Mouse (Mus musculus) right cerebral cortex, postnatal 14 days (tissue): ENCODE data around the gene Bsdc1.
"Not testable (repeated sequence)": the region's sequence is repeated elsewhere in the genome, so short reads cannot be mapped to it uniquely, and the experiment has no call there.

Experiments used
- DNase-seq: peaks from one replicate; pipeline ENCODE4 v3.0.0; 2022

The Bsdc1 gene

DNA sequence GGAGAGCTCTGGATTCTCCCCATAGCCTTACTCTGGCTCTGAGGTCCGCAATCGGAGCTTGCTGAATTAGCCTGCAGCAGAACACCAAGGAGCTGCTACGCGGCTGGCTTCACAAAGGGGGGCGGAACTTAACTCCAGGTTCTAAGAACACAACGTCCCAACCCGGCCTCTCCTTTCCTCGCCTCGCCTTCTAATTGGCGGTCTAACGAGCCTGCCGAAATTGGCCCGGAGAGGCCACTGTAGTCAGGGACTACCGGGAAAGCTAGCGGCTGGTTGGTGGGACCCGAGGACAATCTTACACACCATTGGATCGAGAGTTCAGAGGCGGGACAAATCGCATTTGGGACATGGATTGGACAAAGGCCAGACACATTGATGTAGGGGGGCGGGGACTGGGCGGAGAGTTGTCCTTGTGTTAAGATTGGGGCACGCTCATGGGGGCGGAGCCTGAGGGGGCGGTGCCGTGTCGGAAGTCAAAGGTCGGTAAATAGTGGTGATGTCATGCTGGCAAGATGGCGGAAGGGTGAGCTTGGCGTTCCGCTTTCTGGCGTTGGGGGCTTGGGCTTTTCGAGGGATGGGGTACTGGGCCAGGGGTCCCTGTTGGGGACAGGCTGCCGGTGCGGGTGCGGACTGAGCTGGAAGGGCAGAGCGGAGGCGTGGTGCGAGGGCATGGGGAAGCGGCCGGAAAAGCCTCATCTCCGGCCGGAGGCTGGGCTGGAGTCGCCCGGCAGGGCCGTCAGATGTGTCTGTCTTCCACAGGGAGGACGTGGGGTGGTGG lies at the start of gene Bsdc1:
TSS of gene Bsdc1 (plus strand) at position 399 of the 778 bp plus-strand sequence.
- peak; percentile 95 for DNase-seq

DNA sequence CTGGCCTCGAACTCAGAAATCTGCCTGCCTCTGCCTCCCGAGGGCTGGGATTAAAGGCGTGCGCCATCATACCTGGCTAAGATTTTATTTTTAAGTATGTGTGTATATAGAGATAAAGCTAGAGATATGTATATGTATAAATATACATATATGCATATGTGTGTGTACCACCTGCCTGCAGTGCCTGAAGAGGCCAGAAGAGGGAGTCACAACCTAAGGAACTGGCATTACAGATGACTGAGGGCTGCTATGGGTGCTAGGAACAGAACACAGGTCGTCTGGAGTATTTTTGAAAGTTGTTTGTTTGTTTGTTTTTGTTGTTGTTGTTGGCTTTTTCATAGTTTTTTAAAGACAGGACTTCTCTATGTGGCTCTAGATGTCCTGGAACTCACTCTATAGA lies 45.5 kb upstream of the Bsdc1 start:
- DNase-seq: no peak

DNA sequence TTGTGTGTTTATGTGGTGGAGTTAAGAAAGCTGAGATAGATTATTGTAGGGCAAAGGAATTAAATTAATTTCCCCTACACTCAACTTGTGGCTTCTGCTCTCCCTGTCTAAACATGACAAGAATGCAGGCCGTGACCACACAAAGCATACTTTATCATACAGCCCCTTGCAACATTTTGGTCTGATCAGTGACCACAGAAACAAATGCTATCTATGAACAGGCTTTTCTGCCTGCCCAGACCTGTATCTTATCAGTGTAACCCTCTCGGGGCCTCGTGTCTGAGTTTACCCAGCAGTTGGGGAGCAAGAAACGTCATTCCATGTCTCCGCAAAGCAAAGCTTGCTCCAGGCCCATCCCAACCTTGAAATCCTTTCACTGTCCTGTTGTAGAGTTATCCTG lies 44.9 kb upstream of the Bsdc1 start:
- no peak for DNase-seq

DNA sequence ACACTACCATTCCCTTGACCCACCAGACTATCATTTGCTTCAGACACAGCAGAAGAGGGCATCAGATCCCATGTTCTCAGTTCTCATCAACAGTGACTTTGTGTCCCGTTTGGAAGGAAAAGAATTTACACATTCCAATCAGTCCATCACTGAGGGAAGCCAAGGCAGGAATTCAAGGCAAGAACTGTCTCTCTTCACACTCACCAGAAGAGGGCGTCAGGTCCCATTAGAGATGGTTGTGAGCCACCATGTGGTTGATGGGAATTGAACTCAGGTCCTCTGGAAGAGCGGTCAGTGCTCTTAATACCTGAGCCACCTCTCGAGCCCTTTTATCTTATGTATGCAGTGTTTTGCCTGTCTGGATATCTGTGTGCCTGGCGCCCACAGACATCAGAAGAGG lies 43.1 kb upstream of the Bsdc1 start:
- DNase-seq: no peak

DNA sequence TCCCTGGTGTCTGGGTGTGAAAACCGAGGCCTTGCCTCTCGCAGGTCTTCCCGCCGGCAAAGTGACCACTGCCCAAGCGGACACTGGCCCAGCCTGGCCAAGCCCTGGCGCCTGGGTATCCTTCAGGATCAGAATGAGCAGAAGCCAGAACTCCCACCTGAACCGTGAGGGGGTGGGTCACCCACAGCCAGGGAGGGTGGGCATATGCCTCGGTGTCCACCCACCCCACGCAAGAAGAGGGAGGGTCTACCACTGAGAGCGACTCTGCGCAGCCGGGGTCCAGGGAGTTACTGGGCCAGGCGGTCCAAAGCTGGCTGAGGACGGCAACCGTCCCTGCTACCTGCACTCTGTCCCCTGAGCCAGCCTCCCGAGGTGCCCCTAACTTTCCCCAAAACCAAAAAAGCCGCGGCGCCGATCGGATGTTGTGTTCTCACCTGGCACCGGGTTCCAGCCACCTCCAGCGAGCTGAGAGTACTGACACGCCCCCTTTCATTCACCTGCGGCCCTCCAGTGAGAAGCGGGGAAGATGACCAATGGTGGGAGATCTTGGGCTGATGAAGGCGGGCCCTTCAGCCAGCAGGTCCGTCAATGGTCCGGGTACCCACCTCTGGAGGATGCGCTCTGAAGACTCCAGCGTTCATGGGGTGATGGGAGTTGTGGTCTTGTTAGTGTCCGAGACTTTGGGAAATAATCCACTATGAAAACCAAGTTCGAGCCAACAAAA lies 20.9 kb upstream of the Bsdc1 start, which contains the start of gene Zbtb8b:
TSS of gene Zbtb8b (minus strand) at position 514 of the 724 bp plus-strand sequence.
- DNase-seq: peak; percentile 71

DNA sequence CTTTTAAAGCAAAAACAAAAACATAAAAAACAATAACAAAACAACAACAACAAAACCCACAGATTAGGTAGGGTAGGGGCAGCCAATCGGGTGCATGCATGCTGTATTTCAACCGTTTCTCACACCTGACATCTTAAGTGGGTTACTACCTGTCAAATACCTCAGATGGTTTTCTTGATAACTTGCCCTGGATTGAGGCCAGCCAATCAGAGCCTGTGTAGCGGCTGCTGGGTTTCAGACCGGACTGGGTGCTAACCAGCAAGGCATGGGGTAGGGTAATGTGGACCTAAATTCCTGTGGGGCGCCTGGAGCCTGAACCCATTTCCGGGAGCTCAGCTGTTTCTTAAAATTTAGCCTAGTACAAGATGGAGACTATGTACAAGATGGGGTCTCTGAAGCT lies 20.2 kb upstream of the Bsdc1 start:
- DNase-seq: no peak

DNA sequence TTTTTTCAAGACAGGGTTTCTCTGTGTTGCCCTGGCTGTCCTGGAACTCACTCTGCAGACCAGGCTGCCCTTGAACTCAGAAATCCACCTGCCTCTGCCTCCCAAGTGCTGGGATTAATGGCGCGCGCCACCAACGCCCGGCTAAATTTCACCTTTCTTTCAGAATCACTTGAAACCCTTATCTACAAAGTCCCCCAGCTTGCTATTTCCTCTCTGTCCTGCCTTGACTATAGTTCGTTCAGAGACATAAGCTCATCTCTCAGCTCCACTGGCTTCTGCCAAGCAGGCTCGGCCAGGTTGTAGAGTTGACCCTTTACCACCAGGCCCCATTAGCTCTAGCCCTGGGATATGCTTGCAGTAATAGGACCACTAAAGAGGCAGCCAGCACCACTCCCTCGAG lies 14.0 kb upstream of the Bsdc1 start:
- no peak for DNase-seq

DNA sequence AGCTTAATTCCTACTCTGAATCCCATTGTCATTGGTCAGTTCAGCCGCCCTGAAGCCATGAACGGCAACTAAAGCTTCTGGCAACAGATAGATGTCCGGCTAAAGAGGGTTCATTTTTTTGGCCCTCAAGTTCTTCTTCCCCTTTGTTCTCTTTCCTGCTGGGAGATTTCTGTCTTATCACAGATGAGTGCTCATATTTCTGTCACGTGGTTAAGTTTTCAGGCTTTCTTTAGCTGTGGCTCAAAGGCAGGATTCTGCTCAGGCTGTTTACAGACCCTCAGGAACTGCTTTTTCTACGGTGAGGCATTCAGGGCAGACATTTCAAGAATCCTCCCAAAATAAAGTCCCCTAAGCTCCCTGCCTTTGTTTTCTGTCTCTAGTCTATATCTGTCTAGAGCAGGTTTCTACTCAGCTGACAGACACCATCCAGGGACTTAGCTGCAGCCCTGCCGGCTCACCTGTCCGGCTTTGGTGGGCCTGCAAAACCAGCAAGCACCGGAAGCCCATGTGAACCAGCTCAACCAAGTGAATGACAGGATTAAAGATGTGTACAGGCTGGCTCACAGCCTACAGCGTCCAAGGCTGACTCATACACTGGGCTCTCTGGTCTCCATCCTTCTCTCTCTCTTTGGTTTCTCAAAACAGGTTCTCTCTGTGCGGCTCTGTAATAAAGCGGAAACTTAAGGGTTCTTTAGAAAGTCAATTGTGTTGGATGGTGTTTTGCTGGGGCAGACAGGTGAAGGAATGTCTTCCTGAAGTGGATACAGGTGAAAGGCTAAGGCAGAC lies 13.4 kb upstream of the Bsdc1 start:
- DNase-seq: no peak

DNA sequence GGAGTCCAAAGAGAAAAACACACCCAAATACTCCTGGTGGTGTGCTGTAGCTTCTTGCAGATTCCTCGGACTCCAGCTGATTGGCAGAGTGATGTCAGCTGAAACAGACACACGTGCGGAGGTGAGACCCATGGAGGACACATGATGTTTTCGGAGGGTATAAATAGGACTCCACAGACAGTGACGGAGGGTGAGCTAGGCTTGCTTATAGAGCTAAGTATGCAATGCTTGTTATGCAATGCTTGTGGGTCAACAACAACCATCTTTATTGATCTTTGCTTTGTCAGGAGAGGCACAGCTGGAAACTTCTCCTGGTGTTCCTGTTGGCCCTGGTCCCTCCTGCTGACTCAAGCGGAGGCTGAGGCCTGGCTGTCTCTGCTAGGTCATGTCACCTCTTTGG lies 12.7 kb upstream of the Bsdc1 start:
- no peak for DNase-seq

DNA sequence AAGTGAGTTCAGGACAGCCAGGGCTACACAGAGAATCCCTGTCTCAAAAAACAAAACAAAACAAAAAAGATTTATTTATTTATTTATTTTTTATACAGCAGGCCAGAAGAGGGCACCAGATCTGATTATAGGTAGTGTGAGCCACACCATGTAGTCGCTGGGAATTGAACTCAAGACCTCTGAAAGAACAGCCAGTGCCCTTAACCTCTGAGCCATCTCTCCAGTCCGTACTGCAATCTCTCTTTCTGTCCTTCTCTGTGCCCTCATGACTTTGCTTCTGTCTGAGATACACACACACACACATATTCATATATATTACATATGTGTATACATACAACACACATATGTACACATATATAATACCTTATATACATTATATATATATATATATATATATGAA lies 10.5 kb upstream of the Bsdc1 start:
- DNase-seq: no peak

DNA sequence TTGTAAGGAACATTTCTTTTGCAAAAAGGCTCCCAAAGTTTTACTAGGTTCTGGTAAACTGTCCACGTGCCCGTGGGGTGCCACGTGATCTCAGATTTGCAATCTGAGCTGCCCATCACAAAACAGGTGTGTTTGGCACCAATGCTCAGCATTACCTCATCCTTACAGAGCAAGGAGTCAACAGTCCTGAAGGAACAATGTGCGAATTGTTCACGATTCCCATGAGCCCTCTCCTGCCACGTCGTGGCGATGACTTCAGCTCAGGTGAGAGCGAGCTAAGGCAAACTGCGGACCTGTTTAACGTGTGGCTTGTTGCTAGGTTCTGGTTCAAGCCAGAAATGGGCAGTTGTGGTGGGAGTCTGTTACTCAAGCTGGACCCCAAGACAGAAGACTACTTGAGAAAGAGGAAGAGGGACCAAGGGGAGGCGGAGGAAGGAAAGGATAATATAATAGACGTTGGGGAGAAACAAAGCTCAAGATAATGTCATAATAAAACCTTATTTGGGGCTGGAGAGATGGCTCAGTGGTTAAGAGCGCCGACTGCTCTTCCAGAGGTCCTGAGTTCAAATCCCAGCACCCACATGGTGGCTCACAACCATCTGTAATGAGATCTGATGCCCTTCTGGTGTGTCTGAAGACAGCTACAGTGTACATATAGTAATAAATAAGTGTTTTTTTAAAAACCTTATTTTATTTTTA lies 9.8 kb upstream of the Bsdc1 start:
- DNase-seq: no peak

DNA sequence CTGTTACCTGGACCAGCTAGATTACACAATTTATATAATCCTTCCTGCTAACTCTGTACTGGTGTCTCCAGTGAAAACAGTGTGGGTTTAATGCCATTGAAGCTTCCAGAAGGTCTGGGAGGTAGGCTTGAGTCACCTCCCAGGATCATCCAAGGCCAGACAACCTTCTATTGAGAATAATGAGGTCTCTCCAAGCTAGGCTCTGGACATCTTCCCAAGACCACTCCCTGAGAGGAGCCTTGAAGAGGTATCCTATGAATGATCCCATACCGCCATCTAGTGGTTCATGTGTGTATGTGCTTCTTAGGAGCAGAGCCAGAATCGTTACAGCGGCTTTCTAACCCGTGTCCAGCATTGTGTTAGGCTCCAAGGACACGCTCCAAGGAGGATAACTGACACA lies 6.1 kb upstream of the Bsdc1 start:
- DNase-seq: no peak

DNA sequence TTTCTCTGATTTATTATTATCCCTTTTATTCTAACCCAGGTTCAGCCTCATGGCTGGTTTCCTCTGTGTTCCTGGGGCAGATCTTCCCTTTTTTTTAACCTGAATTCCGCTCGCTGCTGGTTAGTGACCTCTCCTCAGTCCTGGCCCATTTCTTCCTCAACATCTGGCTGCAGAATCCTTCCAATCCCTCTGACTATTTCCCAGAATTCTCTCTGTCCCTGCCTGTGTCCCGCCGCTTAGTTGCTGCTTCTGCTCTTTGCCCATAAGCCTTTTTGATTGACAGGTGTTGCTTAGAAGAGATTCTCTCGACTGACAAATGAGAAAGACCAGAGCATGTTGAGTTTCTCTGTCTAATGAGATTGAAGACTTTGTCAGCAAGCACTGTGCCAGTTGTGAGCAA lies 5.3 kb upstream of the Bsdc1 start:
- no peak for DNase-seq

DNA sequence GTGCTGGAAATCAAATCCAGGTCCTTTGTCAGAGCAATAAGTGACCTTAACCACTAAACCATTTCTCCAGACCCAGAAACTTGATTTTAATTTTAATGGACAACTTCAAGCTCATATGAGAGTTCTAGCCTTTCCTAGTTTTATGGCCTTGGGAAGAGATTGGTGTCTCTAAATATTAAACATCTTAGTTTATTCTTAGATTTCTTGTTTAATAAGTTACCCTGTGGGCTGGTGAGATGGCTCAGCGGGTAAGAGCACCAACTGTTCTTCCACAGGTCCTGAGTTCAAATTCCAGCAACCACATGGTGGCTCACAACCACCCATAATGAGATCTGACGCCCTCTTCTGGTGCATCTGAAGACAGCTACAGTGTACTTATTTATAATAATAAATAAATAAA lies 4.1 kb upstream of the Bsdc1 start:
- DNase-seq: not testable (repeated sequence)

DNA sequence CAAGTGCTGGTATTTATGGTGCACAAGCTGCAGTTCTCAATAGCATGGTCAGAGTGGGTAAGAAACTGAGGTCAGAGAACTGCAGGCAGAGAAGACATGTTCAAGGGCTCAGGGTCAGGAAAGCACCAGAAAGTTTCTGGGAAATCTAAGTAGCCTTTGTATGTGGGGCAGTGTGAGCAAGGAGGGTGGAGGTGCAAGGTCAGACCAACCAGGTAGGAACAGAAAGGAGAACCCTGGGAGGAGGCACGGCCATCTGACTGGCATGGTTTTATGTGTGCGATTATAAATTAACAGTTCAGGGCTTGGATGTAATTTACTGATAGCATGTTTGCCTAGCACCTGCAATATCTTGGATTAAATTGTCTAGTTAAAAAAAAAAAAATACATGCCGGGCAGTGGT lies 1.7 kb upstream of the Bsdc1 start:
- no peak for DNase-seq

DNA sequence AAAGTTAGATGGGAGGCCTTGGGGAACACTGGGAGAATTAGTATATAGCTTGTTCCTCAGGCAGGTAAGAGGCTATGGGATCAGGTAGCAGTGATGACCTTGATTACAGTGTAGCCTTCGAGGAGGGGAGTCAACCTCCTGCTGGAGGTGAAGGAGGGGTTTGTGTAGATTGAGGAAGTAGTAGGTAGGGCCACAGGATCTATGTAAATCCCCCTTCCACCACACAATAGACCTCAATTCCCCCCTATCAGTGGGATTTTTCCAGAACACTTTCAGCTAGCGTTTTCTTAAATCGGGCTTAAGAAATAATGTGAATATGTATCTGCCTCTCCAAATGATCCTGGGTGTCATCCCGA lies 576 bp upstream of the Bsdc1 start:
- no peak for DNase-seq

DNA sequence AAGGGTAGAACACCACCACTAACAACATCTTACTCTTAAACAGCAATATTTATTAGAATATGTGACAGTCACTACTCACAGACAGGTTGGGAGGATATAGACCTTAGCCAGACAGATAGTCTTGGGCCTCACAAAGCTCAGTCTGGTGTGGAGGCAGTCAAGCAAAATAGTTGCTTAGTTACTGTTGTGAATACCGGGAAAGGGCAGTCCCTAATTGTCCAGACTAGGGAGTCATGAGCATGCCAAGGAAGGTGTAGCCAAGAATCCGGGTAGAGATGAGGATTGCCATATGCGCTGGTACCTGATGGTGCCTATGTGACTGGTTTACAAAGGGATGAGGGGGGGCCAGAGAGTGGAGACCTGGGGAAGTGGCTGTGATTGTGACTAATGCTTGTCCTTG lies 737 bp downstream of the Bsdc1 start:
- DNase-seq: no peak

DNA sequence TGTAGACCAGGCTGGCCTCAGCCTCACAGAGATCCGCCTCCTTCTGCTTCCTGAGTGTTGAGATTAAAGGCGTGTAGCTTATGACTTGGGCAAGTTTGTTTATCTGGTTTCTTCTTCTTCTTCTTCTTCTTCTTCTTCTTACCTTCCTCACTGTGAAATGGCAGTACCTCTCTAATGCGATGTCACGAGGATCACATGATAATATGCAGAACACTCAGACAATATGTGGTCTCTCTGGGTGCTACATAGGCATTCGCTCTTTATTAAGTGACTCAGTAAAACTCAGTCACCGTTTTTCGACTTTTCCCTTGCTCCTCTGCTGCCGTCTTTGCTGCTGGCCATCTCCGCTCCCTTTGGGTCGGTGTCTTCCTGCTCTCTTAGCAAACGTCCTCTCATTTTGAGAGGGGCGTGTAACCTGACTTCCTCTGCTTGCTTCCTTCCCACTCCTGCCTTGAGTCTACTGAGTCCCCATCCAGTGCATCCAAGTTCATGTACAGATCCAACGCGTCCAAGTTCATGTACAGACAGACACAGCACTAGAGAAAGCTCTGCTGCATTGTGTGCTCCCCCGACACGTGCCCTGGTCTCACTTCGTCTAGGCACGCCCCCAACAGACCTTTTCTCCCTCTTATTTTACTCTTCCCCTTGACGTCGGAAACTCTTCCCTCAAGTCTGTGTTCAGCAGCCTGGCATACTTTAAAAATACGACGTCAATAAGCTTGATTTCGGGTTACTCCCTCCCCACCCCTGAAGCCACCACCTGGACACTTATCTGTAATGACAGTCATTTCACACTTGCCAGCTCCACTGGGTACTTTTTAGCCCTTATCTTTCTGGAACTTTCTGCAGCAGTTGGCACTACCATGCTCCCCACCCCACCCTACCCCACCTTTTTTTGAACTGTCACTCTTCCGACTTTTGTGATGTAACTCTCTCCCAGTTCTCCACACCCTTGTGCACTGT lies 2.0 kb downstream of the Bsdc1 start:
- DNase-seq: no peak

DNA sequence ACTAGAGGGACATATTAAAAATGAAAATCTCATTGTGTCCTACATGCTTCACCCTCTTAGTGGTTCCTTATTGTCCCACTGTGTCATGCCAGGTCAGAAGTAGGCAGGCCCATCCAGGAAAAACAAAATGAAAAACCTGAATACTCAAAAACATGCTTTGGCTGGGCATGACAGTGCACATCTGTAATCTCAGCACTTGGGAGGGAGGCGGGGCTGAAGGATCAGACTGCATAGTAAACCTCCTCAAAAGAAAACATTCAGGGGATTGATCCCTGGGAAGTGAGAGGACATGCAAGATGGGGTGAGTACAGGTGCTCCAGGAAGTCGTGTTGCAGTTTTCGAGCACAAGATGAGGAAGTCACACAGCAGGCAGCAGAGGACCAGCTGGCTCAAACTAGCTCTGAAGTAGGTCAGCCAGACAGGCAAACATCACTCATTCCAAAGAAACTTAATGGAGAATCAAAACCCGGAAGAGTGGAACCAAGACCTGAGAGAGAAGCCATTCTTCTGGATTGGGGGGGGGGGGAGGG lies 3.0 kb downstream of the Bsdc1 start:
- DNase-seq: no peak

DNA sequence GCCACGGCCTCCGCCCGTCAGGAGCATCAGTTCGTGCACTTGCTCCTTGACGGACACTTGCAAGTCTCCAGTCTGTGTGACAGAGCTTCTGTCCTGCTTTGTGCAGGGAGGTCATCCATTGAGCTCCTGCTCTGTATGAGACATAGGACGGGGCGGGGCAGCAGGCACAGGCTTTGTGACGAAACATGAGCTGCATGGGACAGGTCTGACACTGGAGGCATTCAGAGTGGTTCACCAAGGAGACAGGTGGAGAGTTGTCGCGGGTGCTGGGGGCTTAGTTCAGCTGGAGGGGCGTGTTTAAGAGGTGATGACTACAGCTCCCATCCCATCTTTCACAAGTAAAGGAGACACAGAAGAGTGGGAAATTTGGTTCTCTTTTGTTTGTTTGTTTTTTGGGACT lies 14.7 kb downstream of the Bsdc1 start:
- DNase-seq: no peak

DNA sequence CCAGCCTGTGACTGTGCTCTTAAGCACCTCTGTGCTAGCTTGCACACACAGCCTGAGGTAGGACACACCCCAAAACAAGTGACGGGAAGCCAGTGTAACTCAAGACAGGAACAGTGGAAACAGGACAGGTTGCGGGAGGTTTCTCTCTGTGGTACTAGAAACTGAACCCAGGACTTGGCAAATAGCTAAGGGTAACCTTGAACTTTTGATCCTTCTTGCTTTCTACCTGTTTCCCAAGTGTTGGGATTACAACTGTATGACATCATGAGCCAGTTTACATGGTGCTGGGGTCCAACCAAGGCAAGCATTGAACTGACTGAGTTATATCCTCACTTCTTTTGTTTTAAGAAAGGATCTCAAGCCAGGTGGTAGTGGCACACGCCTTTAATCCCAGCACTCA lies 18.5 kb downstream of the Bsdc1 start:
- DNase-seq: no peak

DNA sequence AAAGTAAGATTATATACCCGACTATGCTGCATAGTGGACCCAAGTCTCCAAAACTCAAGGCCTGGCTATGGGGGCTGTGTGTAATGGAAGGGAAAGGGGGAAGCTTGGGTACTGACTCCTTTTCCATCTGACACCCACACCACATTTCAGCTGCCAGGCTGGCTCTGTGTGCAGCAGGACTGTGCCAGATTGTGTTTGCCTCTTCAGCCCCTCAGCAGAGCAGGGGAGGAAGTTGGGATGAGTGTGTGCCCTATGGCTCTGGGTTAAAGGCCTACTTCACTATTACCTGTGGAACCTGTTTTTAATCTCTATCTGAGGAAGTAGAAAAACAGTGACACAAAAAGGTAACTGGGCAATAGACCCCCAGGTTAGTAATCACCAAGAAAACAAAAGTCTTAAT lies 19.7 kb downstream of the Bsdc1 start:
- no peak for DNase-seq
